Mouse (Mus musculus) retina, postnatal 7 days (tissue): ENCODE data around the gene Cluh.

ENCODE experiments used
- DNase-seq: peaks from one replicate; pipeline ENCODE4 v3.0.0-alpha.2; 2012; ENCODE audit warnings: low read depth, low spot score

Cluh gene

GRCm38 (mm10) chr11:74673561-74673960 lies 24.3 kb downstream of the Cluh start:
- no peak for DNase-seq

GRCm38 (mm10) chr11:74674713-74675112 lies 25.4 kb downstream of the Cluh start:
- DNase-seq, result no peak

- no peak for DNase-seq
These were observed 25.9 kb downstream of the Cluh start for GRCm38 (mm10) chr11:74675156-74675555.

GRCm38 (mm10) chr11:74692151-74692550 lies 42.9 kb downstream of the Cluh start:
- no peak for DNase-seq

- no peak for DNase-seq
These were observed 50.2 kb downstream of the Cluh start for GRCm38 (mm10) chr11:74699505-74699904.

- no peak for DNase-seq
These were observed 54.8 kb downstream of the Cluh start for GRCm38 (mm10) chr11:74704068-74704467.

GRCm38 (mm10) chr11:74708781-74709180 lies 59.5 kb downstream of the Cluh start:
- DNase-seq, result no peak

GRCm38 (mm10) chr11:74710671-74711070 lies 61.4 kb downstream of the Cluh start:
- no peak for DNase-seq

- no peak for DNase-seq
These were observed 66.8 kb downstream of the Cluh start for GRCm38 (mm10) chr11:74715971-74716525.
